Mouse (Mus musculus) lung, embryonic 16.5 days (tissue): ENCODE measurements around the gene Tcf7. TPM values are rescaled to one million over a fixed set of nuclear protein-coding genes. Genes with fewer than 3 reads are reported as not detected.

Source experiments
- polyA plus RNA-seq: library from polyadenylated mRNA; unstranded; fragments of >200 nt; fragmentation: Nextera tagmentation; extraction: Ambion mirVana; gene quantifications from 2 replicates; pipeline ENCODE4 v1.2.1, GENCODE M21; 2015

The Tcf7 gene
- polyA plus RNA-seq, 1 experiment from 2014 or later = 16.4 TPM

Other genes starting within 250 kb of the Tcf7 start
- 57.8 and 62.7 TPM in 2 replicates for gene Ppp2ca, start 184.3 kb downstream of the Tcf7 start, polyA plus RNA-seq
- not detected in 2 replicates for gene Olfr1373, start 137.5 kb downstream of the Tcf7 start, polyA plus RNA-seq
- not detected in 2 replicates for gene Olfr1371, start 69.0 kb downstream of the Tcf7 start, polyA plus RNA-seq
- 812 and 833 TPM in 2 replicates for gene Skp1a, start 51.0 kb downstream of the Tcf7 start, polyA plus RNA-seq
- gene Vdac1, start 77.8 kb upstream of the Tcf7 start, polyA plus RNA-seq = 255 and 264 TPM in 2 replicates
- 226 and 238 TPM in 2 replicates for gene 9530068E07Rik, start 113.4 kb upstream of the Tcf7 start, polyA plus RNA-seq